7 mouse cellular contexts compared by ENCODE assay signal in the genomic region with DNA sequence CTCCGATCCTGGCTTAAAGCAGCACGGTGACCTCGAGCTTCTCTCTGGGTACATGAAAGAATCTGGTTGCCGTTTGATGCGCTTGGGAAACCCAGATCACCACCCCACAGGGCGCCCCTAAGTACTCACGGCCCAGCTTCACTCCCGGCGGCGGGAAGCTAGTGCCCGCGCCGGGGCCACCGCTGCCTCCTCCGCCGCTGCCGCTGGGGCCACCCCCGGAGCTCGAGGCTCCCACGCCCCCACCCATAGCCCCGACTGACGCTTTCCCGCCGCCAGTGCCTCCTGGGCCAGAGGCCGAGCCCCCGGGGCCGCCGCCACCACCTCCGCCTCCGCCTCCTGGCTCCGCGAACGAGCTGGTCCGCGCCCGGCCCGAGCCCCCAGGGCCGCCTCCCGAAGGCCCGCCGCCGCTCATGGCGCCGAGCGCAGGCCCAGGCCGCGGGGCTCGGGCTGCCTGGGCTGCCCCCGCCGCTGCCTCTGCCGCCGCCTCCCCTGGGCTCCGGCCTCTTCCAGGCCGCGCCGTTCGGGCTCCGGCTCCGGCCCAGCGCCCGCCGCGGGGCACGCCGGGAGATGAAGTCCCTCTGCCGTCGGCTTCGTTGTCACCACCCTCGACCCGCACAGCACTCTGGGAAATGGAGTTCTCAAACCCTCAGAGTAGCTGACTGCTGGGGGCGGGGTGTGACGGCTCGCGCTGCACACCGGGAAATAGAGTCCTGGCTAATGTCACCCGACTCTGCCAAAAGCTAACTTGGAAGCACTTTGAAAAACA. TPM values are rescaled to one million over a fixed set of nuclear protein-coding genes. Genes with fewer than 3 reads are reported as not detected.
A peak's percentile ranks its signal among the peaks of the same experiment; 100 is the strongest.
DNase-seq lines count a peak whose midpoint lies in the region; ATAC-seq and TF ChIP-seq lines count a peak whose summit lies in the region.

A gene (minus strand): TSS at position 603 of the 766 bp plus-strand sequence.

- H3K4me2 ChIP-seq in intestine, embryonic 14.5 days (ENCODE audit: low read length): peak within 1 kb of the TSS; percentile 88

- TF ChIP-seq CTCF in cortical plate, adult 2 months (IDR thresholded peaks at IDR 0.05; ENCODE audit: extremely low read depth, insufficient read depth, low read length): no peak

- H3K9me3 ChIP-seq in intestine, embryonic 14.5 days (ENCODE audit: control insufficient read depth, low read length): no peaks in the 10 kb centered on the region

- H3K9ac ChIP-seq in intestine, embryonic 14.5 days (ENCODE audit: low read length): peak within 1 kb of the TSS; percentile 96

- H3K27me3 ChIP-seq in intestine, embryonic 14.5 days (replicated peaks; ENCODE audit: control insufficient read depth, insufficient read depth, low read length): no peaks in the 10 kb centered on the region

- H3K4me3 ChIP-seq in cortical plate, adult 2 months (ENCODE audit: insufficient read depth, low read length): peak within 1 kb of the TSS; percentile 36
- peak within 1 kb of the TSS; percentile 72 for H3K4me3 ChIP-seq in intestine, embryonic 14.5 days (ENCODE audit: low read depth, low read length)

- intact Hi-C loops in gastrocnemius, postnatal 14 days (cut with DNase I; ENCODE audit: low total_unique reads): no loop called here
- intact Hi-C loops in left cerebral cortex, postnatal 14 days (cut with DNase I): loop anchor here (2.0 kb wide), 1 partner anchor 79 kb away; a partner anchor contains a TSS

- under 1% methylated on average over 60 of the region's 76 CpGs for WGBS in intestine, embryonic 14.5 days

- H3K4me1 ChIP-seq in cortical plate, adult 2 months (ENCODE audit: control insufficient read depth, insufficient read depth, low read length): peaks cover 4% of the 10 kb centered on the region; the same call in 1 of the 2 replicates
- peaks cover 18% of the 10 kb centered on the region for H3K4me1 ChIP-seq in intestine, embryonic 14.5 days (replicated peaks; ENCODE audit: control insufficient read depth, insufficient read depth, low read length)

- peaks cover 37% of the 10 kb centered on the region for H3K36me3 ChIP-seq in intestine, embryonic 14.5 days (ENCODE audit: control insufficient read depth, insufficient read depth, low read length)

- peak; percentile 99 for DNase-seq in gastrocnemius, postnatal 14 days
- DNase-seq in intestine, embryonic 14.5 days (ENCODE audit: low spot score): peak; percentile 70
- peak; percentile 98 for DNase-seq in left cerebral cortex, postnatal 14 days (ENCODE audit: low spot score in 2 of 2)
- DNase-seq in mesoderm, embryonic 11.5 days (ENCODE audit: low read depth, low spot score): peak; percentile 96
- DNase-seq in spleen, adult 12 weeks (ENCODE audit: low spot score): peak; percentile 98

- H3K27ac ChIP-seq in cortical plate, adult 2 months (ENCODE audit: insufficient read depth, low read length): peak within 1 kb of the TSS; percentile 85
- peak within 1 kb of the TSS; percentile 70 for H3K27ac ChIP-seq in intestine, embryonic 14.5 days (ENCODE audit: low read depth)

- peak; percentile 65 for ATAC-seq in activated CD4-positive, CD25-positive, alpha-beta regulatory T cell, adult 4 months
- peak; percentile 86 for ATAC-seq in intestine, embryonic 14.5 days (replicated peaks; ENCODE audit: low FRiP score, low TSS enrichment, low read depth)

- peak; percentile 60; the same call in 1 of the 2 replicates for TF ChIP-seq POLR2A in cortical plate, adult 2 months (IDR thresholded peaks at IDR 0.05; ENCODE audit: extremely low read depth, insufficient read depth, low read length)

RNA-seq across cellular contexts. Expression of the gene that starts here (rescaled TPM):
- polyA plus RNA-seq in activated CD4-positive, CD25-positive, alpha-beta regulatory T cell, adult 4 months (2017; shearing (Covaris generic)): 1 to 10 TPM; 8.9 to 9.8 TPM
- 287 and 292 TPM in 2 replicates for polyA plus RNA-seq in cortical plate, adult 2 months (2012; rRNA removed)
- total RNA-seq in gastrocnemius, postnatal 14 days (2021): 10 to 100 TPM; 46.5 to 51.4 TPM
- 13.2 and 13.6 TPM in 2 replicates for polyA plus RNA-seq in intestine, embryonic 14.5 days (2014; fragmentation: Nextera tagmentation; extraction: Ambion mirVana)
- total RNA-seq in left cerebral cortex, postnatal 14 days (2021): 100 to 1,000 TPM; 201 to 203 TPM

Comparison
In these comparisons a context has a peak if more than half of its experiments do, and no peak if none do; other contexts are left out.
1. Peak in every context shown above with its lines: DNase-seq, ATAC-seq, H3K4me3 ChIP-seq and H3K27ac ChIP-seq.
2. RNA of the gene that starts here (polyA plus RNA-seq): 287 to 292 TPM in cortical plate, adult 2 months; 13.2 to 13.6 TPM in intestine, embryonic 14.5 days and 8.9 to 9.8 TPM in activated CD4-positive, CD25-positive, alpha-beta regulatory T cell, adult 4 months; every median in the first group is over 10 times any median in the second.